Mouse (Mus musculus): ENCODE results near the gene Pik3c2b.
"Not testable (repeated sequence)": the region's sequence is repeated elsewhere in the genome, so short reads cannot be mapped to it uniquely, and the experiment has no call there.

DNA sequence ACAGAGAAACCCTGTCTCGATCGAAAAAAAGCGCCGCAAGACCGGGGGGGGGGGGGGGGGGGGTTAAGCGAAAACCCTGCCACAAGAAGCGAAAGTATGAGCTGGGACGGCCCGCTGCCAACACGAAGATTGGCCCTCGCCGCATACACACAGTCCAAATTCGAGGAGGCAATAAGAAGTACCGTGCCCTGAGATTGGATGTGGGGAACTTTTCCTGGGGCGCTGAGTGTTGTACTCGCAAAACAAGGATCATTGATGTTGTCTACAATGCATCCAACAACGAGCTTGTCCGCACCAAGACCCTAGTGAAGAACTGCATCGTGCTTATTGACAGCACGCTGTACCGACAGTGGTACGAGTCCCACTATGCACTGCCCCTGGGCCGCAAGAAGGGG, 19.7 kb upstream of the Pik3c2b start:
- TF ChIP-seq POLR2A (IDR thresholded peaks at IDR 0.05; ENCODE audit: control insufficient read depth, low read depth, low read length); CTCF (IDR thresholded peaks at IDR 0.05; ENCODE audit: control insufficient read depth, insufficient read depth, insufficient replicate concordance, low read depth, low read length): not testable (repeated sequence)
